Mouse (Mus musculus) liver, postnatal 0 days (tissue): Measurements from ENCODE around the gene Pyroxd1.

Source experiments
- CTCF ChIP-seq: sonication (generic); IDR thresholded peaks from 2 replicates; pipeline ENCODE4 v1.5.1; 2016; ENCODE audit warnings: antibody characterized with exemption, low read depth
- EP300 ChIP-seq: IDR thresholded peaks from 2 replicates; pipeline ENCODE4 v1.6.1; 2016; ENCODE audit warnings: antibody characterized with exemption, low read depth, mild to moderate bottlenecking

- no peak for TF ChIP-seq EP300
- TF ChIP-seq CTCF = no peak
These were observed 33.3 kb downstream of the Pyroxd1 start for GRCm38 (mm10) chr6:142378576-142379330.
